Mouse (Mus musculus): ENCODE measurements at regions not wholly inside any gene's neighbourhood (a gene's known extent, or its start where the extent isn't known, plus 50 kb on each side); places are given as distances from the start of the nearest gene placed in this dataset.

DNA sequence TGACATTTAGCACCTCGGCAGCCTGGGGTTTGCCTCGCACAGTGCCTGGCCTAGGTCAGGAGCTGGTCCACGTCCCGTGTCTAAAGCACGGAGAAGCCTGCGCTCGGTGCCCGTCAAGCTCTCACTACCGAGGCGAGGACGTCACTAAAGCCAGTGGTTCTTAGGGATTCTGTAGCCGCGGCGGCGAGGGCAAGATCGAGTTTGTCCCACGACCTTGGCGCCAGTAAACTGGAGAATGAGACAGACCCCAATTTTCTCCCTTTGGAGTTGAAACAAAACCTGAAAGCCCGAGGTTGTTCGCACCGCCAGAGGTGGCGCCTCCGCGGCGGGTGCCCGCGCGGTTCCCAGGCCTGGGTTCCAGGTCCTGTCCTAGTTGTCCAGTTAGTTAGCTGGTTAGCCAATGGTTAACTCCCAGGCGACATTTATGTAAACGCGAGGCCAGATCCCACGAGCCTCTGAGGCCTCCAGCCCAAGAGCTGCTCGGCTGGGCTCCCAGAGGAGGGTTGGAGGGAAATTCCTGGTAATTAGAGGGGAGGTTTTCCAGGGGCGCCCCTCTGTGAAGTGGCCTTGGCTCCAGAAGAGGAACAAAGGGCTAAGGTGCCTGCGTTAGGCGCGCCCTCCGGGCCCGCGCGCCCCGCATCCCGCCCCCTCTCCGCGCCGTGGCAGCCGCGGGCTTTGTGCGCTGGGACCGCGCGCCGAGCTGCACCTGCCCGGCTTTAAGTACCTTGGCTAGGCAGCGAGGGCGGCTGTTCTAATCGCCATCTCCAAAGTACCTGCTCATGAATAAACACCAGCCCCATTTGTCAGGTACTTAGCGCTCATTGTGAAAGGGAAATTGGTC lies 74.0 kb downstream of the Rhcg start:
- H3K27me3 ChIP-seq (ENCODE audit: control insufficient read depth, insufficient read depth, low read length), result peaks cover 97% of the 10 kb centered on the region
- ATAC-seq (replicated peaks; ENCODE audit: insufficient number of reproducible peaks, low FRiP score, low TSS enrichment), result no peak
- H3K27ac ChIP-seq (ENCODE audit: low read depth, low read length), result no peak overlapping the region
- H3K9me3 ChIP-seq (replicated peaks; ENCODE audit: control insufficient read depth, low read length), result no peaks in the 10 kb centered on the region
- no peaks in the 10 kb centered on the region for H3K36me3 ChIP-seq (ENCODE audit: control insufficient read depth, insufficient read depth, low read length)
- no peak overlapping the region for H3K9ac ChIP-seq (ENCODE audit: low read depth, low read length)
- H3K4me1 ChIP-seq (ENCODE audit: control insufficient read depth, insufficient read depth, low read length), result no peaks in the 10 kb centered on the region
- no peak overlapping the region for H3K4me3 ChIP-seq (ENCODE audit: low read depth, low read length)
- WGBS (ENCODE audit: insufficient replicate concordance), result 1% methylated on average over 54 of the region's 58 CpGs
- H3K4me2 ChIP-seq, result peak overlapping the region; percentile 18; the same call in 1 of the 2 replicates

DNA sequence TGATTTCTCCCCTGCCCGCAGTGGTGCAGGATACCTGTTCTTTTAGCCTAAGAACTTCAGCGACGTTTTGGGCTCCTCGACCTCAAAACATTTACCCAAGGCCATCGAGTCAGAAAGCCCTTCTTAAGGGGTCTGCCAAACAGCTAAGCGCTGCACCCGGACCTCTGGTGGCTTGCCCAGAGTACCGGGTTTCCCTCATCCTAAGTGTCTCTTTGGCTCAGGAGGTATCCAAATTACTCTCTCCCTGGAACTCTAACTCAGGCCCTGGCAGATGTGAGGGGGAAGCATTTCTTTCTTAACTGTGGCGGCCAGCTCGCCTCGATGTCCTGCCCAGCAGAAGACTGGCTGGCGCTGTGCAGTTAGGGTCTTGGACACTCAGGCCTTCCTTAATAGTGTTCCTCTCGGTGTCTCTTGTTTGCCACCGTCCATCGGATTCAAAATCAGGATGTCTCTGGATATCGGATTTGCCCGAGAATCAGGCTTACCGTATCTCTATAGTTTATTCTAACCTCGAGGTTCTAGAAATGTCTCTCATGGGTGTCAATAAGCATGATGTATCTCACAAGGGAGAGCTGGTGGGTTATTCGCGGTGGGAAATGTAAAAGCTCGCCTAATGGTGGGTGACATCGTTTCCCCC lies 75.0 kb downstream of the Rhcg start:
- H3K4me2 ChIP-seq, result no peak overlapping the region
- H3K27ac ChIP-seq (ENCODE audit: low read depth, low read length), result no peak overlapping the region
- H3K4me3 ChIP-seq (ENCODE audit: low read depth, low read length), result no peak overlapping the region
- 2% methylated on average over 23 of the region's 23 CpGs for WGBS (ENCODE audit: insufficient replicate concordance)
- H3K9ac ChIP-seq (ENCODE audit: low read depth, low read length), result no peak overlapping the region
- H3K27me3 ChIP-seq (ENCODE audit: control insufficient read depth, insufficient read depth, low read length), result peaks cover 95% of the 10 kb centered on the region
- H3K9me3 ChIP-seq (replicated peaks; ENCODE audit: control insufficient read depth, low read length), result no peaks in the 10 kb centered on the region
- H3K36me3 ChIP-seq (ENCODE audit: control insufficient read depth, insufficient read depth, low read length), result no peaks in the 10 kb centered on the region
- H3K4me1 ChIP-seq (ENCODE audit: control insufficient read depth, insufficient read depth, low read length), result no peaks in the 10 kb centered on the region
- no peak for ATAC-seq (replicated peaks; ENCODE audit: insufficient number of reproducible peaks, low FRiP score, low TSS enrichment)

DNA sequence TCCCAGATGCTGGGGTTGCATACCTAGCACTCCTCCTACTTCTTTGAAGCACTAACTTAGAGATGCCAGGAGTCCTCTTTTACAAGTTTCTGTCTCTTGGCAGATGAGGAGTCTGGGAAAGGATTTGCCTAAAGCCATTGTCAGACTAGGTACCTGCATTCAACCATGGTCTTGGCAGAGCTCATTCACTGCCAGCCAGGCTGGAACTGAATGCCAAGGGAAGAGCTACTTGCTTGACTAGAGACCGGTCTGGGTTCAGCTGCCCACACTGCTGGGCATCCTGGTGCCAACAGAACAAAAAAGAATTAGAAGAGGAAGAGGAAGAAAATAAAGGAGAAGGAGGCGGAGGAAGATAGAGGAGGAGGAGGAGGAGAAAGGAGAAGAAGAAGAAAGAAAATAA lies 74.1 kb upstream of the Polg start:
- Histone ChIP-seq H3K36me3 (ENCODE audit: control insufficient read depth, insufficient read depth, low read length) (no peaks in the 10 kb centered on the region), H3K9me3 (replicated peaks; ENCODE audit: control insufficient read depth, low read length) (no peaks in the 10 kb centered on the region), H3K27ac (ENCODE audit: low read depth, low read length) (no peak overlapping the region), H3K4me2 (no peak overlapping the region), H3K4me1 (ENCODE audit: control insufficient read depth, insufficient read depth, low read length) (peaks cover 10% of the 10 kb centered on the region), H3K27me3 (ENCODE audit: control insufficient read depth, insufficient read depth, low read length) (peaks cover 96% of the 10 kb centered on the region), H3K9ac (ENCODE audit: low read depth, low read length) (no peak overlapping the region), H3K4me3 (ENCODE audit: low read depth, low read length) (no peak overlapping the region)
- WGBS (ENCODE audit: insufficient replicate concordance), result 27% methylated on average over 2 of the region's 2 CpGs
- no peak for ATAC-seq (replicated peaks; ENCODE audit: insufficient number of reproducible peaks, low FRiP score, low TSS enrichment)

DNA sequence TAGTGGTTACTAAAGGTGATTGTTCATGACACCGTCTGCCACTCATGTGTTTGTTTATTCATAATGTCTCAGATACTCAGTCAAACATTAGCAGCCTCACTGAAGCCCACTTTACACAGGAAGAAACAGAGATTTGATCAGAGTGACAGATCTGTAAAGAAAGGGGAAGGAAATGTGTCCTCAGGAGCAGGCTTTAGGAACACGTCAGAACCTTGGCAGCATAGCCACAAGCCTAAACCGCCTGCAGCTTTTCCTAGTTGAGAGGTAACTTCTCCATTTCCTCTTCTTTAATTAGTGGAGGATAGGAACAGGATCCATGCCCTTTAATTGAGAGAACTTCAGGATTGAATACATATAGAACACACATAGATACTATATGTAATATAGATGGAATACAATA lies 73.3 kb upstream of the Polg start:
- ATAC-seq (replicated peaks; ENCODE audit: insufficient number of reproducible peaks, low FRiP score, low TSS enrichment), result no peak
- H3K27ac ChIP-seq (ENCODE audit: low read depth, low read length), result no peak overlapping the region
- no peak overlapping the region for H3K9ac ChIP-seq (ENCODE audit: low read depth, low read length)
- peaks cover 10% of the 10 kb centered on the region for H3K4me1 ChIP-seq (ENCODE audit: control insufficient read depth, insufficient read depth, low read length)
- H3K4me2 ChIP-seq, result no peak overlapping the region
- 2% methylated on average over 3 of the region's 3 CpGs for WGBS (ENCODE audit: insufficient replicate concordance)
- no peaks in the 10 kb centered on the region for H3K36me3 ChIP-seq (ENCODE audit: control insufficient read depth, insufficient read depth, low read length)
- H3K27me3 ChIP-seq (ENCODE audit: control insufficient read depth, insufficient read depth, low read length), result peaks cover 96% of the 10 kb centered on the region
- no peak overlapping the region for H3K4me3 ChIP-seq (ENCODE audit: low read depth, low read length)
- H3K9me3 ChIP-seq (replicated peaks; ENCODE audit: control insufficient read depth, low read length), result no peaks in the 10 kb centered on the region

DNA sequence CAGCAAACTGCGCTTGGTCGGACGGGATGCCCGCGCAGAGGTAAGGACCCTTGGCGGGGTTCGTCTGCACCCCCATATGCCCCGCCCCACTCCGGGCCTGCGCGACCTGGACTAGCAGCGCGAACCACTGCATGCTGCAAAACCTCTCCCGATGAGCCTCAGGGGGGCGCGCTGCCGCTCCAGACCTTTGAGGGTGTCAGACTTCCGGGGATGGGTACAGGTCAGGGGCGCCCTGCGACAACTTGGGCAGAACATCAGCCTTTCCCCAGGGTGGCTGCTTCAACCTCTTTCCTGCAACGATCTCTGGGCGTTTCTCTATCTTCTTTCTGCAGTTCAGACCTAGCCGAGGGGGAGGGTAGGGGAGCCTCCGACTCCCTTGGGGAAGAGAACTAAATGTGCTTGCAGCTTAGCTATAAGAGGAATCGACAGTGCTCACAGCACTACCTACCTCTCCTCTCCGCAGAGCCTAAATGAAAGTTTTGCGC lies 70.0 kb upstream of the Polg start:
- Histone ChIP-seq H3K4me1 (ENCODE audit: control insufficient read depth, insufficient read depth, low read length) (peaks cover 10% of the 10 kb centered on the region), H3K27ac (ENCODE audit: low read depth, low read length) (no peak overlapping the region), H3K4me3 (ENCODE audit: low read depth, low read length) (peak overlapping the region; percentile 40), H3K4me2 (peak overlapping the region; percentile 68), H3K27me3 (ENCODE audit: control insufficient read depth, insufficient read depth, low read length) (peaks cover 96% of the 10 kb centered on the region), H3K36me3 (ENCODE audit: control insufficient read depth, insufficient read depth, low read length) (no peaks in the 10 kb centered on the region), H3K9ac (ENCODE audit: low read depth, low read length) (no peak overlapping the region), H3K9me3 (replicated peaks; ENCODE audit: control insufficient read depth, low read length) (no peaks in the 10 kb centered on the region)
- under 1% methylated on average over 27 of the region's 27 CpGs for WGBS (ENCODE audit: insufficient replicate concordance)
- ATAC-seq (replicated peaks; ENCODE audit: insufficient number of reproducible peaks, low FRiP score, low TSS enrichment), result no peak

DNA sequence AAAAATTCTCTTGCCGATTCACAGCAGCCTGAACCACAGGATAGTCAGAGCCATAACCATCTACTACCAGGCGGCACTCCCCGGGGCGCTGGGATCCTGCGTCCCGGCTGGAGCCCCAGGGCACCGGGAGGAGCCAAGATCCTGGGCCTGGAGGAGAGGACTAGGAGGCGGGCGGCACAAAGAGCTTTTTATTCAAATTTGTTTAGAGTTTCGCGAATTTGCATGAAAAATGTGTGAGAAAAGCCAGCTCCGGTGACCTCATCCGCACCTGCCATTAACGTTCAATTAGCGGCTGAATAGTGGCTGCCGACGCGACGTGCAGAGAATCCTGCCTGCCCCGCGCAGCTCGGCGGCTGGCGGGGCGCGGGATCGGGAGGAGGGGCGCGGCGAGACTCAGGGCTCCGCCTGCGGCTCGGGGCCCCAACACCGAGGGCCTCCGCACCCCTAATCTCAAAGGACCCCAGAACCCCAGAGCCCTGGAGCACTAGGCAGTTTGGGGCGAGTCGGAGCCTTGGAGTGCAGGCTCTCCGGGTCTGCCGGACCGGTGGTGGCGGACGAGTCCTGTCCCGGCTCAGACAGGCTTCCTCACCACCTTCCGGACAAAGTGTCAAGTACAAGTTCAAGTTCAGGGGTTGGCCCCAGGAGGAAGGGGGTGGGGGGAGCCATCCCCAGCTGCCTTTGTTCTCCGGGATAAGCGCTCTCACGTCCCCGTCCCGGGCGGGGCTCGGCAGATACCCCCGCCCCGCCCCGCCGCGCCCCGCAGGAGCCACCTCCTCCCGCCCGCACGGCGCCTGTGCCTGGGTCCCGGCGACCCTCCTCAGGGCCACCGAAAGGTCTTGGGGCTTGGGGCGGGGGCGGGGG lies 69.3 kb upstream of the Polg start:
- no peak overlapping the region for H3K27ac ChIP-seq (ENCODE audit: low read depth, low read length)
- peak overlapping the region; percentile 68 for H3K4me2 ChIP-seq
- H3K36me3 ChIP-seq (ENCODE audit: control insufficient read depth, insufficient read depth, low read length), result no peaks in the 10 kb centered on the region
- no peaks in the 10 kb centered on the region for H3K9me3 ChIP-seq (replicated peaks; ENCODE audit: control insufficient read depth, low read length)
- H3K27me3 ChIP-seq (ENCODE audit: control insufficient read depth, insufficient read depth, low read length), result peaks cover 98% of the 10 kb centered on the region
- peaks cover 10% of the 10 kb centered on the region for H3K4me1 ChIP-seq (ENCODE audit: control insufficient read depth, insufficient read depth, low read length)
- peak overlapping the region; percentile 40 for H3K4me3 ChIP-seq (ENCODE audit: low read depth, low read length)
- 0 out of 2 replicates have a peak, but pooled peaks have one; percentile 18 for ATAC-seq (replicated peaks; ENCODE audit: insufficient number of reproducible peaks, low FRiP score, low TSS enrichment)
- no peak overlapping the region for H3K9ac ChIP-seq (ENCODE audit: low read depth, low read length)
- 1% methylated on average over 62 of the region's 66 CpGs for WGBS (ENCODE audit: insufficient replicate concordance)

DNA sequence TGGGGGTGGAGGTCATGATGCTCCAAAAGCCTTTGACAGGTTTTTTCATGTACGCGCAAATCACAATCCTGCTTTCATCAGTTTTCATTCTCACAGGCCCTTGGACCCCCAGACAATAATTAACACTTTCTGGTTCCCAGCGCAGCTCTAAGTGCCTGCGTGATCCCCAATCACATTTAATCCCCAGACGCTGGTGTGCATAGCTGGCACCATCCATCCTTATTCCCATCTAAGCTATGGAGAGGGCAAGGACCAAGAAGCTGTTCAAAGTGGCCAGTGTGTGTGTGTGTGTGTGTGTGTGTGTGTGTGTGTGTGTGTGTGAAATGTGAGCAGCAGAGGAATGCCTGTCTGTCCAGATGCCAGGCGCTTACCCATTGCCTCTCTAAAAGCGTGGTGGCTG lies 68.7 kb upstream of the Polg start:
- Histone ChIP-seq H3K27me3 (ENCODE audit: control insufficient read depth, insufficient read depth, low read length) (peaks cover 99% of the 10 kb centered on the region), H3K4me3 (ENCODE audit: low read depth, low read length) (no peak overlapping the region), H3K27ac (ENCODE audit: low read depth, low read length) (no peak overlapping the region), H3K9me3 (replicated peaks; ENCODE audit: control insufficient read depth, low read length) (no peaks in the 10 kb centered on the region), H3K36me3 (ENCODE audit: control insufficient read depth, insufficient read depth, low read length) (no peaks in the 10 kb centered on the region), H3K4me2 (no peak overlapping the region), H3K4me1 (ENCODE audit: control insufficient read depth, insufficient read depth, low read length) (peaks cover 10% of the 10 kb centered on the region), H3K9ac (ENCODE audit: low read depth, low read length) (no peak overlapping the region)
- WGBS (ENCODE audit: insufficient replicate concordance), result 8% methylated on average over 7 of the region's 7 CpGs
- ATAC-seq (replicated peaks; ENCODE audit: insufficient number of reproducible peaks, low FRiP score, low TSS enrichment), result no peak

DNA sequence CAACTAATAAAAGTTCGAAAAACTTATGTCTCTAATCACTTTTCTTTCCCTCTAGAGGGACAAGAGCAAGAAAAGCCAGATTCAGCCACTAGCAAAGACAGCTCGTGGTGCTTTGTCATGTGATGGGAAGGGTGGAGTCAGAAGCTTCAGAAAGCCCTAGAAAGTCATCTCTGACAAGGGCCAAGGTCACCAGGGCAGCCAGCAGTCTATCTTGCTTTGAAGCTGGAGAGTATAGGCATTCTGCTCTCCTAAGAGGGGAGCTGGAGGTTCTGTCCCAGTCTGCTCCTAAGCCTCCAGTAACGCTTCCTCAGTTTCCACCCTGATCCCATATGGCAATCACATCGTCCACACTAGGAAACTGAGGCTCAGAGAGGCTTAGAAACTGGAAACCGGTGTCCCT lies 68.2 kb upstream of the Polg start:
- no peak overlapping the region for H3K9ac ChIP-seq (ENCODE audit: low read depth, low read length)
- 11% methylated on average over 5 of the region's 5 CpGs for WGBS (ENCODE audit: insufficient replicate concordance)
- peaks cover 10% of the 10 kb centered on the region for H3K4me1 ChIP-seq (ENCODE audit: control insufficient read depth, insufficient read depth, low read length)
- no peak overlapping the region for H3K27ac ChIP-seq (ENCODE audit: low read depth, low read length)
- no peak for ATAC-seq (replicated peaks; ENCODE audit: insufficient number of reproducible peaks, low FRiP score, low TSS enrichment)
- H3K4me2 ChIP-seq, result no peak overlapping the region
- H3K9me3 ChIP-seq (replicated peaks; ENCODE audit: control insufficient read depth, low read length), result no peaks in the 10 kb centered on the region
- H3K36me3 ChIP-seq (ENCODE audit: control insufficient read depth, insufficient read depth, low read length), result no peaks in the 10 kb centered on the region
- no peak overlapping the region for H3K4me3 ChIP-seq (ENCODE audit: low read depth, low read length)
- peaks cover 99% of the 10 kb centered on the region for H3K27me3 ChIP-seq (ENCODE audit: control insufficient read depth, insufficient read depth, low read length)
